Mouse (Mus musculus) induced T-regulatory cell, adult 2 months (primary cell): Measurements from ENCODE around the gene Eif4g3.

Source experiments
- DNase-seq: peaks from one replicate; pipeline ENCODE4 v3.0.0-alpha.2; 2012; ENCODE audit warnings: low read depth

Gene Eif4g3

DNA sequence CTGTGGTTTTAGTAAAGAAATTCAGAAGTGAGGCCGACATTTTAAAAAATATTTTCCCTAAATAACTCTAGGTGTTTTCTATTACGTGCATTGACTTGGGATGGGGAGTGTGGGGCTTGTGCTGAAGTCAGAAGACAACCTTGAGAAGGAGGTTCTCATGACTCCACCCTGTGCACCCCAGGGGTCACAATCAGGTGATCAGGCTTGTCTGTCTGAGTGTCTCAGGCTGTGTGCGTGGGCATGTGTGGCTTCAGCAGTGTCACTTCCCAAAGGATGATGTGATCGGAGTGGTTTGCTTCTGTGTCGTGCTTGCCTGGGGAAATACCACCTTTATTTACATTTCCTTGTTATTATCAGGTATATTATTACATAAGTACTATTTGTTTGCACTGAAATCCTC, 226.5 kb downstream of the Eif4g3 start:
- peak; percentile 65 for DNase-seq

DNA sequence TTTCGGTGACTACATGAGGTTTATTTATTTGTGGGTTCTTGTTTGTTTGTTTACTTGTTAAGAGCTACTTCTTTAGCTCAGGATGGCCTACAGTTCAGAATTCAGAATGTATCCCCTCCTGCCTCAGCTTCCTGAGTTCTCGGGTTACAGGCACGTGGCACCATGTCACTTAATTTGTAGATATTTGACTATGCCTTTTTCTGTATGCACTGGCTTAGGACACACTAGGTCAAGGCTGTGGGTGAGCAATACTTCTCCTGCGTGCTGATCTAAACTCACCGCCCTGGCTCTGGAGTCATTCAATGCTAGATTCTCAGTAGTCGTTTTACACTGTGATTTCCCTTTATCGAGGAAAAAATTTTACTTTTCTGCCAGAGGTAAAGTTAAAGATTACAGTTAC, 227.9 kb downstream of the Eif4g3 start:
- DNase-seq = peak; percentile 33

DNA sequence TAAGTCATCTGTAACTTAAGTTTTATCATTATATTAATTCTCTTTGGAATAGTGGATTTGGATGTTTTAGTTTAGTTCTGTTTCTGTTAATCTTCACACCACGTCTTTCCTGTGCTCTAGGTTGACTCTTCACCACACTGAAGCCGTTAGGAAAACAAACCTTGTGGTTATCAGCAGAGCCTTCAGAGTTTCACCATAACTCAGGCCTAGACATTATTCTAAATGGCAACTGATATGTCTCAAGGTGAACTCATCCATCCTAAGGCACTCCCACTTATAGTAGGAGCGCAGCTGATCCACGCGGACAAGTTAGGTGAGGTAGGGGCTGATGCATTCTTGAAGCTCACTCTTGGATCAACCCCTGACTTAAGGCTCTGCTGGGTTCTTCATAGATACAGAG, 228.6 kb downstream of the Eif4g3 start:
- DNase-seq = peak; percentile 51

DNA sequence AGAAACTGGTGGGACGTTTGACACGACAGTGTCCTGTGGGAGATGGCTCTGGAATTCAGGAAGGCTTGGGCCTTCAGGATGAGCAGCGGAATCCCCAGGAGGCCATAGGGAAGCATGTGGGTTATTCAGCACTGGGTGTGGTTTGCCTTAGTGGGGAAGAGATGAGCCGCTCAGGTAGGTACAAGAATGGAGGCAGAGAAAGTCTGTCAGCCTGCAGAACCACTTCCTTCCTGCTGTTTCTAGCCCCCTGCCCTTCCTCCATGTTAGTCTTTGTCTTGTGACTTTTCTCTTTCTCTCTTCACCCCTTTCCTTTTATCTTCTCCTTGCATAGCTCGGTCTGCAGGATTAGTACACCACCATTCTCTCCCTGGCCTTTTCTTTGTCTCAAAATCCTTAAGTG, 229.6 kb downstream of the Eif4g3 start:
- peak; percentile 61 for DNase-seq

DNA sequence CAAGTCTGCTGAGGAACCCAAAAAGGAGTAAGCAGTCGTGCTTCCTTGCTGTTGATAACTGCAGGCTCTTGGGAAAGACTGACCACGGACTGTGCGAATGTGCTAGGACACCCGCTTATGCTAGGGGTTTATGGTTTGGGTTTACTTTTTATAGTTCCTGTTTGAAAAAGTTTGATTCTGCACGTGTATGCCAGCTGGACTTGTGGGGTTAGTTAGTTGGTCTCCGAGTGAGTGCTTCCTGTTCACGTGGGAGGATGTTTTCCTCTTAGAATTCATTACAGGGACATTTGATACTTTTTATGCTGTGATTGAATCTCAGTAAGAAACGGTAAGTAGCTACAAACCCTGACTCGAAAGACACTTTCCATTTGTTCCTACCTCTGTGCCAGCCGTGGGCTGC, 230.8 kb downstream of the Eif4g3 start:
- peak; percentile 53 for DNase-seq

DNA sequence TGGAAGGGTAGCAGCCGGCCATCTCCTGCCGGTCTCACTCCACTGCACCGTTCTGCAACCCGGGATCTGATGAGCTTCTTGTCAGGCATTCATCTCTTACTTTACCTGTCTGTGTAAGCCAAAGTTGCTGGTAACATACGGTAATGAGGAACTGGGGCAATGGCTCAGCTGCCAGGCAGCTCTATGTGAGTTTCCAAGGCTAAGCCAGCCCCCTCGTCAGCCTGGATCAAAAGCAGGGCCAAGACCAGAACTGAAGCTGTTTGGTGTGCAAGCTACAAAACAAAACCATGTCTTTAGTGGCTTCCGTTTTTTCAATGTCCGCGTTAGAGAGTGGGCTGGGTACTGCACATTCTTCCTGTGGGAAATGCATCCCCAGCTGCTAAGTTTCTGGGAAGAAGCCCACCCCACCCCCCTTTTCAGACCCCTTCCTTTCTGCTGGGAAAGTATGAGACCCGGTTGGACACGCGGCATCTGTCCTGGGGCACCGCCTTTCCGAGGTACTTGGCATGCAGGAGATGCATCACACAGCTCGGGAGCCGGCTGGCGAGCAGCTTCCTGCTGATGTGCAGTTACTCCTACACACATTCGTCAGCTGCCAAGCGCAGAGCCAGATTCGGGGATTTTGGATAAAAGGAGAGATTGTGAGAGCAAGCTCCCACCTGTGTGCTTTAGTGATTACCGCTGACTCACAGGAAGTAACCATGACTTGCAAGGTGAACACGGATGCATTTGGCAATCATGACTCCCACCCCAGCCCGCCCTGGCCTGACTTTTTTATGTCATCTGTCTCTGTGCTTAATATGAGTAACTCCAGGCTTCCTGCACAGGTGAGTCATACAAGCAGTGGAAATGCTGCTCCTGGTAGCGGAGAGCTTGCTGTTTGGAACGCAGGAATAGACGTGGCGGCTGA, 254.2 kb downstream of the Eif4g3 start:
- no peak for DNase-seq

DNA sequence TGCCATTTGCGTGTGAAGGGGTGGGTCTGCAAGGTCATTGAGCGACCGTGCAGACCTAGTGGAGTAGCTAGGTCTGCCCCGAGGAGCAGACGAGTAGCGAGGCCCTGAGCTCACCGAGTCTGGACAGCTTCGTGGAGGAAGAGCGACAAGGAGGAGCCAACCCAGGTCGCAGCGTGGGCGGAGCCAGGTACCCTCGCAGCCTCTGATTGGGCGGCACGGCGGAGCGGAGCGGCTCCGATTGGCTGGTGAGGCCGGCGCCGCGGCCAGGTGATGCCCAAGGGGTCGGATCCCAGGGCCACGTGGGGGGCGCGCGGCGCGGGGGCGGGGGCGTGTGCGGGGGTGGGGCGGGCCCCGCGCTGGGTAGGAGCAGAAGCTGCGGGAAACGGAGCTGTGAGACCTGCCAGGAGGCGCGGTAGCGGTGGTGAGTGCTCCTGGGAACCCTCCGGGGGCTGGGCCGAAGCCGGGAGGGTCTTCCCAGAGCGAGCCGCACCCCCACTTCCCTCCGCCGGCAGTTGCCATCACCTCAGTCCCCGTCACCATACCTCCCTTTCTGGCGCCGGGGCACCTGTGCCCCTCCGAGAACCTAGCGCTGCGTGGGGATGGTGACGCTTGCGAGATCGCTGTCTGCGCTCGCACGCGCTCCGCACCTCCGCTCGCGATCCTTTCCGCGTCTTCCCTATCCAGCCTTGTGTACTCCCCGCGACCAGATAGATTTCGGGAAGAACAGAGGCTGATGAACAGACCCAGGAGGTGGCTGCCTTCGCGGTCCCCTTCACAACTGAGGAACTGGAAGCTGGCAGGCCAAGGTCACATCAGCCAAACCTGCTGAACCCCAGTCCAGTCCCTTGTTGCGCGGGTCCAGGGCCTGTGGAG, 257.5 kb downstream of the Eif4g3 start, which contains the start of the genes Sh2d5 and Kif17:
Gene Sh2d5, plus strand, starts transcription at position 316 of the 873 bp plus-strand sequence.
Gene Kif17, plus strand, starts transcription at position 348 of the 873 bp plus-strand sequence.
- peak; percentile 88 for DNase-seq

DNA sequence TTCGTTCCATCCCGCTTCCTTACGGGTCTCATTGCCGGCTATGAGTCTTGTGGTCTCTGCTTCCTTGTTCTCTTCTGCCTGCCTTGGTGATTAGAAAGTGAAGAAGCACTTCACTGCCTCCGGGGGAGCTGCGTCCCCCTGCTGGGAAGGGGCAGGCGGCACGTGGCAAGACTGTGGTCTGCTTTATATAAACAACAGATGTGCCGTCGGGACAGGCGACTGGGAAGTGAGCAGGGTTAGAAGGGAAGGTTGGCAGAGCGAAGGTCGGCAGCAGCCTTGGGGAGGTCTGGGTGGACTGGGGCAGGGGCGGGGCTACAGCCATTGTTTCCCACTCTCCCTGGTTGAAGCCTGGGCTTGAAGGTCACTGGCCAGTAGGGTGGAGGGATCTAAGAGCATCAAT, 259.0 kb downstream of the Eif4g3 start:
- peak; percentile 54 for DNase-seq

DNA sequence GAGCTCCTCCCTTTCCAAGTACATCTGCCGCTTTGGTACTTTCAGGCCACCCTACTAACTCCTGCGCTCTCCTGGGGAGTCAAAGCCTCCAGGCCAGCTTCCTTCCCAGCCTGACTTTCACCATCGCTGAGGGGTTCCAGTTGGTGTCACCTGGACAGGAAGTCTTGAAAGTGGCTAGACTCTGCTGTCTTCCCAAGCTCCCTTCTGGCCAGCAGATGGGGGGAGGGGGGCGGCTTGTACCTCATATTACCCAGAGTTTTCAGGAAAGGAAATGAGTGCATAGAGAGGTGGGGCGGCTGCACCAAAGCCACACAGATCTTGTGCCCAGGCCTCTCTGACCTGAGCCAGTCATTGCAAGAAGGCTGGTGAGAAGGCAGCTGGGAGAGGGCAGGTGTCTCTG, 259.4 kb downstream of the Eif4g3 start:
- DNase-seq = no peak

DNA sequence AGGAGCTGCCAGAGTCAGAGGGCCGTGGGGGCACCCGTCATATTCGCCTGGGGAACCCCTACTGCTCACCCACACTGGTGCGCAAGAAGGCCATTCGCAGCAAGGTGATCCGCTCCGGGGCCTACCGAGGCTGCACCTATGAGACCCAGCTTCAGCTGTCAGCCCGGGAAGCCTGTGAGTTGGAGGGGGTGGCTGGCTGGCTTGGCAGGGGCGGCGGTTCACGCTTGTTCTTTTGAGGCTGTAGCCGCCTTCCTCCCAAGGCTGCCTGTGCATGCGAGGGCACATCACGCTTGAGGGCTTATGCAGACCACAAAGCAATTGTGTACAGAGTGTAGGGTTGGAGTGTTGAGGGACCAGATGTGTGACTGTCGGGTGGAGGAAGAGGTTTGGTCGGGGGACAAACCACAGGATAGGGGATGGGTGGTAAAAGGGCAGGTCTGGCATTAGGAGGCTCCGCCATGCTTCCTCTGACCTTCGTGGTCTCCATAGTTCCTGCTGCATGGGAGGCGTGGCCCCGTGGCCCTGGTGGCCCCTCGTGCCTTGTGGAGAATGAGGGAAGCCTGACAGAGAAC, 264.4 kb downstream of the Eif4g3 start:
- peak; percentile 27 for DNase-seq
